Mouse (Mus musculus): Measurements from ENCODE around the gene Gm21915. TPM values are rescaled to one million over a fixed set of nuclear protein-coding genes. Genes with fewer than 3 reads are reported as not detected.

Gene Gm21915
- polyA plus RNA-seq, 1 experiment from 2014 or later, result not detected

DNA sequence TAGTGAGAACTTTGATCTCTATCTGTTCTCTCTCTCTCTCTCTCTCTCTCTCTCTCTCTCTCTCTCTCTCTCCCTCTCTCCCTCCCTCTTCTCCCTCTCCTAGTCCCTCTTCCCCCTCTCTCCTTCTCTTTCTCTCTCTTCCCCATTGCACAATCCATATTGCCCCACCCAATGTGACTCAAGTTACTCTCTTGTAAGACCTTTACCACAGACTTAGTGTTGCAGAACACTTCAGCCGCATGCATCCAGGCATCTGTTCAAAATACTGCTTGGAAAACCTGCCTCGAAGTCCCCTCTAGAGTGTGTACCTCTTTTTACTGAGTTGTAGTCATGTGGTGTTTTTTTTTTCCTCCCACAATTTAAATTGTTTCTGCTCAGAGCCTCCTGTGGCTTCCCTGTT is 29.1 kb upstream of the Gm21915 start:
- no peak for TF ChIP-seq CTCF (IDR thresholded peaks at IDR 0.05; ENCODE audit: low read depth)
- DNase-seq, result no peak
- Histone ChIP-seq H3K9me3 (ENCODE audit: low read depth, low read length) (no peaks in the 10 kb centered on the region), H3K27ac (ENCODE audit: low read depth) (no peak overlapping the region), H3K4me1 (ENCODE audit: insufficient read depth) (no peaks in the 10 kb centered on the region), H3K4me2 (no peak overlapping the region), H3K27me3 (ENCODE audit: insufficient read depth, low read length) (no peaks in the 10 kb centered on the region), H3K4me3 (ENCODE audit: low read depth, low read length) (no peak overlapping the region), H3K9ac (no peak overlapping the region), H3K36me3 (ENCODE audit: insufficient read depth) (no peaks in the 10 kb centered on the region)
- 68% methylated on average over 2 of the region's 2 CpGs for WGBS
- no peak for ATAC-seq (ENCODE audit: insufficient read depth)

DNA sequence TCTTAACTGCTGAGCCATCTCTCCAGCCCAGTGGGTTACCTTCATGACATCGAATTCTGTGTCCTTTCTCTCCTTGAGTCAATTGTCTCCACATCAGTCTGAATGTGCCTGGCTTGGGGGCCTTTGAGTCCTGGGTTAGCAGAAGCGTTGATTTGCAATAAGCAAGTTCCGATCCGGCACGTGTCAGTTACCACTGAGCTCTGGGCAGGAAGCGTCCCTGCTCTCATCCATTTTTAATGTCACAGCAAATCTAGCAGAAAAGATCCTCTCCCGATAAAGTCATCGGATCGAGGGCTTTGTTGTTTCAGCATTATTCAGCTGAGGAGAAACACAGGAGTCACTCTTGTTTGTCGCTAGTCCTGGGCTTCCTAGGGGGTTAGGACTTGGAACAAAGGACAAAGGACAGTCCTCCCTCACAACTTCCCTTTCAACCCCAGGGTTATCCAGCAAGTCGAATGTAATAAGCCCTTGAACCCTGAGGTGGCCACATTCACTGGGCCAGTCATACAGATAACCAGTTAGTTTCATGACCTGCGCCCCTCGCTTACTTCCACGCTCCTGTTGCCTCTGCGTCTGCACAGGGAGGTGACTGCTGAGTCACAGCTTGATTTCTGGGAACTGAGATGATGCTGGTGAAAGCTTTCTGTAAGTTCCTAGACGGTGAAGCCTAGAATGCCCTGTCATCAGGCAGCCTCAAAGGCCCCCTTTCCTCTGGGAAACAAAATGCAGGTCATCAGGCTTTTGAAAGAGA is 27.8 kb upstream of the Gm21915 start:
- Histone ChIP-seq H3K9me3 (ENCODE audit: low read depth, low read length) (no peaks in the 10 kb centered on the region), H3K4me2 (no peak overlapping the region), H3K36me3 (ENCODE audit: insufficient read depth) (no peaks in the 10 kb centered on the region), H3K27me3 (ENCODE audit: insufficient read depth, low read length) (no peaks in the 10 kb centered on the region), H3K4me3 (ENCODE audit: low read depth, low read length) (no peak overlapping the region), H3K9ac (no peak overlapping the region), H3K4me1 (ENCODE audit: insufficient read depth) (no peaks in the 10 kb centered on the region), H3K27ac (ENCODE audit: low read depth) (no peak overlapping the region)
- ATAC-seq (ENCODE audit: insufficient read depth) (no peak), DNase-seq (no peak)
- TF ChIP-seq CTCF (IDR thresholded peaks at IDR 0.05; ENCODE audit: low read depth), result no peak
- WGBS, result 32% methylated on average over 16 of the region's 16 CpGs

DNA sequence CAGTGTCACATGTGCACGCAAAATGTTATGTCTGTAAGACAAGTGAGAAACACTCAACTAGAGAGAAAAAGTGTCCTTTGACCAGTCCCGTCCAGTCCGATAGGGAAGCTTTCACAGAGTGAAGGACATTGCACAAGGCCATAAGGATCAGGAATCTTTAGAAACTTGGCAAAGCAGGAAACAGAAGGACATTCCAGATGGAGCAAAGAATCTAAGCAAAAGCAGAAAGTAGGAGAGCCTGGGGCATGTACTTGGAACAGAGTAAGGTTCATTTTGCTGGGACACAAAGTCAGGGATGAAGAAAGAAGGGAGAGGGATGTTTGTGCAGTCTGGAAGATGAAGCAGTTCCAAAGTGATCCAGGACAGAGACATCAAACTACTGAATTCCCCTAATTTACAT is 21.0 kb upstream of the Gm21915 start:
- ATAC-seq (ENCODE audit: insufficient read depth) (no peak), DNase-seq (no peak)
- no peak overlapping the region for H3K4me3 ChIP-seq (ENCODE audit: low read depth, low read length)
- H3K36me3 ChIP-seq (ENCODE audit: insufficient read depth), result no peaks in the 10 kb centered on the region
- TF ChIP-seq CTCF (IDR thresholded peaks at IDR 0.05; ENCODE audit: low read depth), result no peak
- H3K27ac ChIP-seq (ENCODE audit: low read depth), result no peak overlapping the region
- H3K4me2 ChIP-seq, result no peak overlapping the region
- no peaks in the 10 kb centered on the region for H3K27me3 ChIP-seq (ENCODE audit: insufficient read depth, low read length)
- no peaks in the 10 kb centered on the region for H3K4me1 ChIP-seq (ENCODE audit: insufficient read depth)
- no peaks in the 10 kb centered on the region for H3K9me3 ChIP-seq (ENCODE audit: low read depth, low read length)
- no peak overlapping the region for H3K9ac ChIP-seq
- 80% methylated on average over 3 of the region's 3 CpGs for WGBS

DNA sequence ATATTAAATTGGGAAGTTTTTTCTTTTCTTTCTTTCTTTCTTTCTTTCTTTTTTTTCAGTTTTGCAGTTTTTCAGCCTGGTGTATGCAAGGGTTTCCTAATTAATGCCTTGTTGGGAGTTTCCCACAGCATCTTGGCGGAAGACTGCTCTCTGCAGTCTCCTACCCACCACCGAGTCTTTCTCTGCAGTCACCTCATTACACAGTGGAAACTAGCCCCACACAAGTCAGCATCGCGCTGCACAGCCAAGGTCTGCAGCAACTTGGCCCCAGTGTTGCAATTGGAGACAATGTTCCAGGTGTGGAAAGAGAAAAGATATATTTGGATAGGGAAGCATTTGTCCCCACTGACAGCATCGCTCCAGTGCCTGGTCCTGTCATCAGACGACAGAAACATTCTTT is 20.4 kb upstream of the Gm21915 start:
- no peak for TF ChIP-seq CTCF (IDR thresholded peaks at IDR 0.05; ENCODE audit: low read depth)
- Histone ChIP-seq H3K27me3 (ENCODE audit: insufficient read depth, low read length) (no peaks in the 10 kb centered on the region), H3K4me3 (ENCODE audit: low read depth, low read length) (no peak overlapping the region), H3K4me1 (ENCODE audit: insufficient read depth) (no peaks in the 10 kb centered on the region), H3K27ac (ENCODE audit: low read depth) (no peak overlapping the region), H3K9me3 (ENCODE audit: low read depth, low read length) (no peaks in the 10 kb centered on the region), H3K4me2 (no peak overlapping the region), H3K36me3 (ENCODE audit: insufficient read depth) (no peaks in the 10 kb centered on the region), H3K9ac (no peak overlapping the region)
- ATAC-seq (ENCODE audit: insufficient read depth) (no peak), DNase-seq (no peak)
- WGBS, result 54% methylated on average over 6 of the region's 6 CpGs

DNA sequence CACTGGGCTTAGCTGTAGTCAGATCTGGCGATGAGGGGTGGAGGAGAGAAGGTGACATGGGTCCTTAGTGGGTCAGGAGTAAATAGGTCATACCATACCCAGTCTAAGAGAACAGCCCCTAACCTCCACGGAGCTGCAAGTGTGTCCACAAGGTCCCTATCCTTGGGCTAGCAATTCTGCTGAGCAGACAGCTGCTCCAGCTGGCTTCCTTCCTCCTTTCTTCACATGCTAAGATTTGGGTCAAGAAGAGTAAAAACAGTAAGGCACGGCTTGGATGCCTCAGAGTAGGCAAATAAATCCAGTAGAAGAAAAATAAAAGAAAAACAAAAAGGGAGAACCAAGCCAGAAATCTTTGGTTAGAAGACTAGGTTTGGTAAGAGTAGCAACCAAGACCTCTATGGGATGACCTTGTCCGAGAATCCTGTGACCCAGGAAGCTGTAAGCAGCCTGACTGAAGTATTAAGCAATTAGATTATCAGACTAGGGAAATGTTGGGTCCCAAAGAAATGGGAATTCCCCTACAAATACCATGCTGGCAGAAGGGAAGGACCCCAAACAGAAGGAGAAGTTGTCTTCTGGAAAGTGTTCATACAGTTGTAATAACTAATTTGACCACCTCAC is 19.1 kb upstream of the Gm21915 start:
- Histone ChIP-seq H3K4me2 (no peak overlapping the region), H3K9me3 (ENCODE audit: low read depth, low read length) (no peaks in the 10 kb centered on the region), H3K4me3 (ENCODE audit: low read depth, low read length) (no peak overlapping the region), H3K27me3 (ENCODE audit: insufficient read depth, low read length) (no peaks in the 10 kb centered on the region), H3K27ac (ENCODE audit: low read depth) (no peak overlapping the region), H3K4me1 (ENCODE audit: insufficient read depth) (no peaks in the 10 kb centered on the region), H3K36me3 (ENCODE audit: insufficient read depth) (no peaks in the 10 kb centered on the region), H3K9ac (no peak overlapping the region)
- ATAC-seq (ENCODE audit: insufficient read depth), result no peak
- WGBS, result 82% methylated on average over 4 of the region's 4 CpGs
- no peak for TF ChIP-seq CTCF (IDR thresholded peaks at IDR 0.05; ENCODE audit: low read depth)
- DNase-seq, result no peak

DNA sequence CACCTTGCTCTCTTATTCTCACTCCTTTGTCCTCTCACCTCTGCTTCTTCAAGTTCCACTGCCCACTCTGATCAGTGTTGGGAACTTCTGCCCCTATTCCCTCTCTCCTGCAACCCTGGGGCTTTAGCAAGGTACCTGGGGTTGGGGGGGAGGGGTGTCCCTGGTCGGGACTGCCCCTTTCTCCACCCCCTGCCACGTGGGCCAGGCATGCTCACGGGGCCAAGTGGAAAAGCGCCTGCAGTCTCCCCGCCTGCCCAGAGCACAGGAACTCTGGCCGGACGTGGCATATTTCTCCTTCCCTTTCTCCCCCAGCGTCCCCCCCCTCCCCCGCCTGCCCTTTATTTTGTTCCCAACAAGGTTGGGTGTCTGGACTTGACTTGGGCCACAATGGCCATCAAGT is 17.7 kb upstream of the Gm21915 start:
- TF ChIP-seq CTCF (IDR thresholded peaks at IDR 0.05; ENCODE audit: low read depth), result no peak
- H3K27me3 ChIP-seq (ENCODE audit: insufficient read depth, low read length), result no peaks in the 10 kb centered on the region
- 31% methylated on average over 9 of the region's 9 CpGs for WGBS
- H3K9ac ChIP-seq, result no peak overlapping the region
- H3K9me3 ChIP-seq (ENCODE audit: low read depth, low read length), result no peaks in the 10 kb centered on the region
- H3K4me2 ChIP-seq, result no peak overlapping the region
- no peak for ATAC-seq (ENCODE audit: insufficient read depth)
- no peak overlapping the region for H3K4me3 ChIP-seq (ENCODE audit: low read depth, low read length)
- no peak overlapping the region for H3K27ac ChIP-seq (ENCODE audit: low read depth)
- H3K4me1 ChIP-seq (ENCODE audit: insufficient read depth), result no peaks in the 10 kb centered on the region
- DNase-seq, result no peak
- no peaks in the 10 kb centered on the region for H3K36me3 ChIP-seq (ENCODE audit: insufficient read depth)

DNA sequence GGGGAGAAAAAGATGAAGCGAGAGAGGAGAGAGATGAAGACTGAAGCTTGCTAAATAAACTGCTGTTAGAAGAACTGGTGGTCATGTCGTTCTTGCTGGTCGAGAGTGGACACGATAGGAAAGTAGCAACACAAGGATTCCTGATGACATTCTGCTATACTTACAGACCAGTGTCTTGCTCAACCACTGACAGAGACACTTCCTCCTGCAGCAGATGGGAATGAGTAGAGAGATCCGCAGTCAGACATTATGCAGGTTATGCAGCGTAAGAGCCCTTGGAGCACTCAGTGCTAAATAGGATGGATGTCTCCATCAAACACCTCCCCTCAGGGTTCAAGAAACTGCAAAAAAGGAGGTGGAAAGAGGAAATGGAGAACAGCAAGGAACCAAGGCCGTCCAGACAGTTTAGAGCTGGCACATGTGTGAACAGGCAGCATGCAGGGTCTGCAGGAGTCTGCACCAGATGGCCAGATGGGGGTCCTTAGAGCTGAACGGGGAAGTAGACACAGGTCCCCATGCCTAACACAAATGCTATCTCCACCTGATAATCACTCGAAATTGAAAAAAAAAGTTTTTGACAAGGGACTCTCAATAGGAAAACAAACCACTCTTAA is 4.1 kb upstream of the Gm21915 start:
- no peaks in the 10 kb centered on the region for H3K27me3 ChIP-seq (ENCODE audit: insufficient read depth, low read length)
- no peak overlapping the region for H3K27ac ChIP-seq (ENCODE audit: low read depth)
- no peaks in the 10 kb centered on the region for H3K9me3 ChIP-seq (ENCODE audit: low read depth, low read length)
- no peak for TF ChIP-seq CTCF (IDR thresholded peaks at IDR 0.05; ENCODE audit: low read depth)
- no peaks in the 10 kb centered on the region for H3K36me3 ChIP-seq (ENCODE audit: insufficient read depth)
- H3K9ac ChIP-seq, result no peak overlapping the region
- H3K4me1 ChIP-seq (ENCODE audit: insufficient read depth), result 0 out of 2 replicates have a peak, but pooled peaks cover 2% of the 10 kb centered on the region
- WGBS, result 73% methylated on average over 9 of the region's 9 CpGs
- ATAC-seq (ENCODE audit: insufficient read depth) (no peak), DNase-seq (no peak)
- H3K4me2 ChIP-seq, result no peak overlapping the region
- H3K4me3 ChIP-seq (ENCODE audit: low read depth, low read length), result no peak overlapping the region
